Mouse (Mus musculus) layer of hippocampus, adult 2 months (tissue): Measurements from ENCODE around the gene Lrrc32. TPM values are rescaled to one million over a fixed set of nuclear protein-coding genes. Genes with fewer than 3 reads are reported as not detected.

ENCODE experiments used
- DNase-seq, 2 experiments: peaks; one replicate each; pipeline ENCODE4 v3.0.0; 2022; ENCODE audit warnings: low spot score in 2 of 2
- H3K27ac ChIP-seq: fragments of 200-600 bp; 2 replicates; pipeline ENCODE4 v1.8.1; 2022
- H3K4me3 ChIP-seq: fragments of 200-600 bp; 2 replicates; pipeline ENCODE4 v1.8.1; 2022; ENCODE audit warnings: mild to moderate bottlenecking
- CTCF ChIP-seq: fragments of 200-600 bp; conservative IDR thresholded peaks from 2 replicates; pipeline ENCODE4 v1.8.1; 2022; ENCODE audit warnings: antibody characterized with exemption, mild to moderate bottlenecking, moderate library complexity
- total RNA-seq, 2 experiments: library from RNA; stranded (reverse); gene quantifications; 2 replicates each; pipeline ENCODE4 v1.2.3; 2021

Gene Lrrc32
- total RNA-seq, 2 experiments from 2014 or later: 1.7 to 2.2 TPM

DNA sequence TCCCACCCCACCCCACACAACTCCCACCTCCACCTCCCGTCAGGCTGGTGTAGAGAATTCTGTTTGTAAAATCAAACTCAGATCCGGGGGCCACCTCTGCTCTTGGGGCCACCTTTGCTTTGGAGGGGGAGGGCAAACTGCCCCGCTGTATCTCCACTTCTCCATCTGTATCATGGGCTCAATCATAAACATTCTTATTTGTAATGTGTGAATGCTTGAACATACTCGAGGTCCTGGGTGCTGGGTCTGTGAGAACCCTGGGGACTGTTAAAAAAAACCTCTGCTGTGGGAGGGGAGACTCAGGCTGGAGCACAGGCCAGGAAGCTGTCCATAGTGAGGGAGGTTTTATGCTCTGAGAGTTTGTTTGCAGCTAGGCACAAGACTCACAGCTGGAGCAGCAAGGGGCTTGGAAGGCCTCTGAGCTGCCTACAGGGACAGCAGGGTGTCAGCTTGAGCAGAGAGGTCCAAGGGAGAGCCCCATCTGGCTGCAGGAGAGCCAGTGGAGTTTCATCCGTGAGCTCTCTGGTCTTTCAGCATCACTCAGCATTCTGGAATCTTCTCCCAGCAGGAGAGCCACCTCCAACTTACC is 15.7 kb downstream of the Lrrc32 start:
- no peak for DNase-seq
- no peak overlapping the region for H3K4me3 ChIP-seq
- no peak overlapping the region for H3K27ac ChIP-seq
- no peak for TF ChIP-seq CTCF

DNA sequence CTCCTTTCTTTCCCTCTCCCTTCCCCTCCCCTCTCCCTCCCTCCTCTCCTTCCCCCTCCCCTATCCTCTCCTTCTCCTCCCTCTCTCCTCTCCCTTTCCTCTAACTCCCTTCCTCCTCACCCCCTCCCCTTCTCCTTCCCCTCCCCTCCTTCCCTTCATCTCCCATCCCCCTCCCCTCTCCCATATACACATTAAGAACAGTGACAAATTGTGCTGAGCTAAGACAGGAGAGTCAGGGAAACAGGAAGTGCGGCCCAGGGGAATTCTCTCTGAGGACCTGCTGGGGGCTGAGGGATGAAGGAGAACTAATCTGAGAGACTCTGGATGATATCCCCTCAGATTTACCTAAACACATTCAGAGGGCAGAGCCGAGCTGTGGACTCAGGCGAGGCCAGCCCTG is 16.6 kb downstream of the Lrrc32 start:
- no peak overlapping the region for H3K4me3 ChIP-seq
- no peak for DNase-seq
- no peak overlapping the region for H3K27ac ChIP-seq
- no peak for TF ChIP-seq CTCF

DNA sequence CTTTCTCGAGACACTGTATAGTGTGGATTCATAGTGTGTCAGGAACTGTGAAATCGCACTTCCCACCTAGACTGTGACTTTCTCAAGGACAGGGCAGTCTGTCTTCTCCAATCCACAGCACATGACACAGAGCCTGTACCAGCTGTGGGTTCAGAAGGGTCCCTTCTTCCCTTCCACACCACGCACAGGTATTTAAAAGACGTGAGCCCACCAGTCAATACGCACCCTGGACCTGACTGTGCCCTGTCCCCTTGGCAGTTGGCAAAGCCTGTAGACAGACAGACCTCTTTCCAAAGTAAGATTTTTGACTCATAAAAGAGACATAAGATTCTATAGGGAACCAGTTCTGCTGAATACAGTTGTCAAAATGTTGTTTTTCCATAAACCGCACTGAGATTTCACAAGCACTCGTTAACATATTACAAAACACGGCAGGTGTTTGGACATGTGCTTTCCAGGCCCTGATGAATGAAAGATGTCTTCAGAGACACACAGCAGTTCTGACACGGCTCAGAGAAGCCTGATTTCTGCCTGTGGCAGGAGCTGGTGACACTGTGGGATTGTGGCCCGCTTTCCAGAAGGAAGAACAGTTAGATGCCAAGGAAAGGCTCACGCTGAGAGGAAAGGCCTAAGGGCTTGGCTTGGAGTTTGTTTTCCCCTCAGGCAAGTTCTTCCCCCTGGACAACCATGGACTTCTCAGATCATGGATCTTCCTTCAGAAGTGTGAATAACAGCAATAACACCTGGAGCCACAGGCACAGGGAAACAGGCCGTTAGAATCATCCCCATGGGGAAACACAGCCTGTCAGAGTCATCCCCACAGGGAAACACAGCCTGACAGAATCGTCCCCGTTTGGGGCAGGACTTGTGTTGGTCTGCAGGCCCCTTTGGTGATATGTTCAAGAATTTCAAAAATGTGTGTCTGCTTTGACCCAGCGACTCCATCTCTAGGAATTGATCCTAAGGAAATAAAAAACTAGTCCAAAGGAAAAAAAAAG is 22.2 kb downstream of the Lrrc32 start:
- TF ChIP-seq CTCF: no peak
- no peak overlapping the region for H3K4me3 ChIP-seq
- no peak for DNase-seq
- 0 out of 2 replicates have a peak overlapping the region, but pooled peaks have one; percentile 25 for H3K27ac ChIP-seq

DNA sequence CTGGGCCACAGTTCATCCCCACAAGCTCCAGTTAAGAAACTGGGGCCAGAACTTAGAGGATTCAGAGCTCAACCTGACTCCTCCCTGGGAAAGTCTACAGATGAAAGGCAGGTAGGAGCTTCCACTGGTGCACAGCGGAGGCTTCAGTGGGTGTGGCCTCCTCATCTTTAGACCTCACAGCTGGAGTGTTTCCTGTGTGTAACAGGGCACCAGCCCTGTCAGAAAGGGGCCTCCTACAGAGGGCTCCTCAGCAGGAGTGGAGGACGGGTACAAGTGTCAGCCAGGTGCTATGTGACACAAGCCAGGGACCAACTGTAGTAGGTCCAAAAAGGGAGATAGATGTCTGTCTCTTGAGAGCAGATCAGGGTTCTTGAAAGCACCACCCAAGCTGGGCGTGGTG is 24.2 kb downstream of the Lrrc32 start:
- DNase-seq: no peak
- TF ChIP-seq CTCF: no peak
- H3K27ac ChIP-seq: no peak overlapping the region
- H3K4me3 ChIP-seq: no peak overlapping the region

DNA sequence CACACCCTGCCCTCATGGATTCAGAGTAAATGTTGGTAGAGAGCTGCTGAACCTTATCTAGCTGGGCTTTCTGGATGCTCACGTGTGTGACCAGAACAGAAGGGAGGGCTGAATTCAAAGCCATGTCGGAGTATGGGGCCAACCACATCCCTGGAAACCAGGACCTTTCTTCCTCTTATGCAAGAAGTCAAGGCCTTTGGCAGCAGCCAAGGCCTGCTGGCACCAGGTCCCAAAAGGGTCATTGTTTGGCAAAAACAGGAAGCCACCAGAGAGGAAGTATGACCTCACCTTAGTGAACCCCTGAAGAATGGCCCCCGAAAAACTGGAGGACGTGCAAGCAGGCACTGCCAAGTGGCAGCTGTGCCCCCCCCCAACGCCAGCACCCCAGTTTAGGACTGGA is 33.5 kb downstream of the Lrrc32 start:
- 0 out of 2 replicates have a peak overlapping the region, but pooled peaks have one; percentile 36 for H3K27ac ChIP-seq
- no peak for TF ChIP-seq CTCF
- DNase-seq: no peak
- H3K4me3 ChIP-seq: no peak overlapping the region

DNA sequence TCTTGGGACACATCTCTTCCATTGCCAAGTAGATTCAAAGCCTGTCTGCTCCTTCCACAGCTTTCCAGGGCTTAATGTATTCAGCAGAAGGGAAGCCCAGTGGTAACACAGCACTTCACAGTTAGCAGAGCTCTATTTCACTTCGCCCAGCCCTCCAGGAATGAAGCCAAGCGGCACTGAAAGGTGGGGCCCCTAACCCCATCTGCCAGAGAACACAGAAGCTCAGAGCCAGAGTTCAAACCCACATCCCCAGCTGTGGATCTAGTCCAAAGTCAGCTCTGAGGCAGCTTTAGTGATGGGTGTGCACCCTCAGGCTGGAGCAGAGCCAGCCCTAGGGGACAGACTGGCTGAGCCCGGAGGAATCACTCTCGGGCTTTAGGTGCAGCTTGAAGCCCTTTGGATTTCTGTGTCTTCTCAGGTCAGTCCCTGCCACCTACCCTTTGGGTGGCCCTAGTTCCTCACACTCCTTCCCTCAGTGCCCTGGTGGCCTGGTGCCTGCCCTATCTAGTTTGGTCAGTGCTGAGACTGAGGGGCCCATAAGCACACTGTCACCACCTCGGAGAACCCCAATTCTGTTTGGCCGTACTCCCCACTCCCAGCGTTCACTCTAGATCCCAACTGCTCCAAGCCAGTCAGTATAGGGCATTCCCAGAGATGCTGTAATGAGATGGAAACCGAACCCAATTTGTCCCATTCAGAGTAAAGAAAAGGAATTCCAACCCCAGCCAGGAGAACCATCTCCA is 34.2 kb downstream of the Lrrc32 start:
- Histone ChIP-seq H3K27ac (0 out of 2 replicates have a peak overlapping the region, but pooled peaks have one; percentile 36), H3K4me3 (no peak overlapping the region)
- no peak for DNase-seq
- no peak for TF ChIP-seq CTCF

DNA sequence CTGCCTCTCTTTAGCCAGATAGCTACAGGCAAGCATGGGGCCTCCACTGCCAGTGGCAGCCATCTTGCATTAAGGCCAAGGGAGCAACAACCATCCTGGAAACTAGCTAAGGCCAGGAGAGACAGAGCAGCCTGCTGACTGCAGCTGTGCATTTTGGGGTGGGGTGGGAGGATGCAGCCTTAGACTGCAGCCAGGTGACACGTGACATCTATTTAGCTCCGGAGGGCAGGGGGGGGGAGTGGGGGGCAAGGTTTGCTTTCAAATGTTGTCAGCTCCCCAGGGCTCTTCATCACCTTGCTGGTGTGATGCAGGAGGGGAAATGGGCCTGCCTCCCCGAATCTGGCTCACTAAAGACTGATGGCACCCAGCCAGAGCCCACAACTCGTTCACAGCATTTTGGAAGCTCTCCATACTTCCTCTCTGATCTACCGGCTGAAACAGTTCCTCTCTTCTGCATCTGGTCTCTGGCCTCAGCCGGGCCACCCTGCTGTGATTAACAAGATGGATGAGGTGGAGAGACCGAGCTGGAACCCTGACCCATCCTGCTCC is 34.8 kb downstream of the Lrrc32 start:
- no peak for DNase-seq
- TF ChIP-seq CTCF: no peak
- no peak overlapping the region for H3K27ac ChIP-seq
- H3K4me3 ChIP-seq: no peak overlapping the region

DNA sequence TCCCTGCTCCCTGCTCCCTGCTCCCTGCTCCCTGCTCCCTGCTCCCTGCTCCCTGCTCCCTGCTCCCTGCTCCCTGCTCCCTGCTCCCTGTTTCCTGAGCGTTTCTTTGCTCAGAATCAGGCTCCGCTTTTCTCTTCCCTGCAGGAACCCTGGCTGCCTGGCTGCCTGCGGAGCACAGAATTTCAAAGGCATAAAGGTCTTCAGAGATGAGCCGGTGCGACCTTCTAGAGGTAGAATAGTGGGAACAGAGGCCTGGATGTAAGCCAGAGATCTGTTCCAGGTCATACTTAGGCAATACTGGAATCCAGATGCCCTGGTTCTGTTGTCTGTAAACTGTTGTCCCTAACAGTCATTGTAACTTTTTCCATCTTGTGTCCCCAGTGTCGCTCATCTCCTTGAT is 35.3 kb downstream of the Lrrc32 start:
- TF ChIP-seq CTCF: no peak
- Histone ChIP-seq H3K27ac (no peak overlapping the region), H3K4me3 (no peak overlapping the region)
- no peak for DNase-seq

DNA sequence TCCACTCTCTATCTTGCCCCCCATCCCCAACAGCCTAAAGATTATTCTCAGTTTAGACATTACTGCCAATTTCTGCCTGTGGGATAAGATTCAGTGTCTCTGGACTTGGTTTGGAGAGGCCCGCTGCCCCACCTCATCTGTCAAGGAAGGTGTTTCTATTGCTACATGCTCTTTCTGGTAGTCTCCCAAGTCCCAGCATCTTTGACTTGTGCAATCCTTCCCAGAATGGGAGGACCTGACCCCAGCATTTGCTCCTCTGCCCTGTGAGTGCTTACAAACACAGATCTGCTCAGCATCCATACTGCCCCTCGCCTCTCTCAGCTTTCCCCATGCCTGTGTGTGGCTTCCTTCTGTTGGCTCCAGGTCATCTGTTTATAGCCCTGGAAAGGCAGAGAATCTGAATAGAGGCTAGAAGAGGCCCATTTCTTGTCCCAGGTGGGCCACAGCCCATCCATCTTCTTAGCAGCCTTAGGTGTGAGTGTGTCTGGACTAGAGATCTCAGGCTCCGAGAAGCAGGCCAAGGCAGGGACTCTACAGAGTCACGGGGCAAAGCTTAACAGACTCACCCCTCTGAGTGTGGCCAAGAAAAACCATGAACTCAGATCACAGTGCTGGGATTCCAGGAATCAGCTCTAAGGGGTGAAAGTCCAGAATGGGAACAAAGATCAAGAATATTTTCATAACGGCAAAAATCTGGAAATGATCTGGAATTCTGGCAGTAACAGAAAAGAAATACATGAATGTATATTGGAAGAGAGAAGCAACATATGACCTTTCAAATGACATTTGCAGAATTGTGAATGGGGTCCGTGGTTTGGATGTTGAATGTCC is 36.0 kb downstream of the Lrrc32 start:
- no peak for TF ChIP-seq CTCF
- no peak overlapping the region for H3K27ac ChIP-seq
- H3K4me3 ChIP-seq: no peak overlapping the region
- DNase-seq: no peak

DNA sequence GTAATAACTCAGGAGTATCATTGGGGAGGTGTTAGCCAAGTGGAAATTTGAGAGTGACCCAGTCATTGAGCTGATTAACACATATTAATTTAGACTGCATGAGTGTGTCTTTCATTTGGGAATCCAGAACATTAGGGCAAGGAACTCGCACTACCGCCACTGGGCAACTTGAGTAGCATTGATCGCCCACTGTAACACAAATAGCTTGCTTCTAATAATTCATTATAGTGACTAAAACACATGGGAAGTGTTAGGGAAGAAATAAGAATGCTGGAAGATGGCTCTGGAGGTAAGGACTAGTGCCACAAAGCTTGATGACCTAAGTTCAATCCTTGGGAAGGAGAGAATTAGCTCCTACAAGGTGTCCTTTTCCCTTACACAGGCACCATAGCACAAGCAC is 38.0 kb downstream of the Lrrc32 start:
- no peak overlapping the region for H3K4me3 ChIP-seq
- H3K27ac ChIP-seq: no peak overlapping the region
- no peak for DNase-seq
- TF ChIP-seq CTCF: no peak

DNA sequence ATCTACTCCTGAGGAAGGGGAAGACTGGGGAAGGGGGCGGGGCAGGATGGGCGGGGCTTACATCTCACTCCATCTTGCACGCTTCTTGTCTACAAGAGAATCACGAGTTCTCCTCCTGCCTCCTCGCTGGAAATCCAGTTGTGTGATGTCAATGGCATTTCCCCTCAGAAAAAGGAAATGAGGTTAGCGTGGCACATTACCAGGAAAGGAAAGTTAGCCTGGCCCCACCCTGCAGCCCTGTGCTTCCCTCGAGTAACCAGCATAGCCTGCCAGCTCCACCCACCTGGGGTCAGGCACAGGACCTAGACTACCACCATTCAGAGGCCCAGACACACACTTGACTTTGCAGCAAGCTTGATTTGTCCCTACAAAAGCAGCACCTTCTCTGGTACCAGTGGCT is 42.5 kb downstream of the Lrrc32 start:
- no peak for TF ChIP-seq CTCF
- no peak for DNase-seq
- Histone ChIP-seq H3K4me3 (no peak overlapping the region), H3K27ac (no peak overlapping the region)

DNA sequence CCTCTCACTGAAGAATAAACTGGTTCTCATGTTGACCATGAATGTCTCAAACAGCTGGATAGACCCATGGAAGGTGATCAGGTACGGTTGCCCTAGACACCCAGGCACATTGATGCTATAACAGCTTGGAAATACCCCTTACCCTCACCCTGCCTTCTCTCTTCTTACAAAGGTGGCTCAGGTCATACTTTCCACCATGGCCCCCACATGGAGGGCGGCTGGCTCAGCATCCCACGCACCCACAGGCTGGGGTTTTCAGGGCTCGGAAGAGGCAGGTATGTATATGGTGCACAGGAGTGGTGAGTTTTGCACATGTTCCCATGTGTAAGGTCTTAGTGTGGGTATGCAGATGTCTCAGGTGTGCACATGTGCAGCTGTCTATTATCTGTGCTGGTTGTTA is 43.9 kb downstream of the Lrrc32 start:
- Histone ChIP-seq H3K27ac (no peak overlapping the region), H3K4me3 (no peak overlapping the region)
- no peak for TF ChIP-seq CTCF
- DNase-seq: no peak
